Mouse (Mus musculus): ENCODE measurements at regions not wholly inside any gene's neighbourhood (a gene's known extent, or its start where the extent isn't known, plus 50 kb on each side); places are given as distances from the start of the nearest gene placed in this dataset.

DNA sequence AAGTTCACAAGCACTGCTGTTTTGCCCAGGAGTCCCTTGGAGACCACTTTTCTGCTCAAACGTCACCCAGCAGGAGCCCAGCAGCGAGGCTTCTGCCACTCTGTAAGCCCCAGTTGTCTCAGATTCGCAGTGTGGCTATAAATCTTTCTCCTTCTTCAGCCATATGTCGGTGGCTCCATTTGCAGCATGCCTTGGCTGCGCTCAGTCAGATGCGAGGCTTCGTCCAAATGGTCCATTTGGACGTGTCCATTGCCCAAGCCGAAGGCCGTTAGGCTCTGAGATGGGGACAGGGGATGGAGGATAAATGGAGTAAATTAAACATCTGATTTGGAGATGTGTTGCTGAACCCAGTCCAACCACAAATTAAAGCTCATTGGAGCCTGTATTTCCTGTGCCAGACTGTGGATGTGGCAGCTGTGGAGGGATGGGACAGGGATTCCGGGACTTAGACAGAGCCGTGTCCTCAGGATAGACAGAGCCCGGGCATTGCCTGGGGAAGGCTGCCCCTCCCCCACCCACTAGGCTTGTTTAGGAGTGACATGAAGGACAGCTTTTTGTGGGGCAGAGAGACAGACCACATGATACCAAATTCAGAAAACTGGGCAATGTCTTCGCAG is 221.6 kb downstream of the Ajap1 start:
- TF ChIP-seq ETS1 (IDR thresholded peaks at IDR 0.05; ENCODE audit: low read depth, low read length) (no peak), EP300 (IDR thresholded peaks at IDR 0.05; ENCODE audit: low read depth in 1 of 2, low read length in 2 of 2) (no peak), ZC3H11A (IDR thresholded peaks at IDR 0.05; ENCODE audit: low read depth, low read length) (no peak), CTCF (IDR thresholded peaks at IDR 0.05 in 2 of 3, conservative IDR thresholded peaks at IDR 0.05 in 1 of 3; ENCODE audit: control insufficient read depth in 1 of 3, insufficient read depth in 1 of 3, low read depth in 2 of 3, low read length in 3 of 3, poor library complexity in 1 of 3, severe bottlenecking in 1 of 3) (no peak), BHLHE40 (IDR thresholded peaks at IDR 0.05; ENCODE audit: borderline replicate concordance, low read depth, low read length) (no peak), POLR2AphosphoS2 (IDR thresholded peaks at IDR 0.05; ENCODE audit: low read length) (no peak), SIN3A (IDR thresholded peaks at IDR 0.05; ENCODE audit: low read length) (no peak), USF1 (IDR thresholded peaks at IDR 0.05; ENCODE audit: low read depth, low read length) (no peak), USF2 (IDR thresholded peaks at IDR 0.05; ENCODE audit: borderline replicate concordance in 1 of 2, insufficient read depth in 1 of 2, low read depth in 1 of 2, low read length in 2 of 2) (no peak), MAX (IDR thresholded peaks at IDR 0.05; ENCODE audit: low read length) (no peak), KAT2A (conservative IDR thresholded peaks at IDR 0.05; ENCODE audit: low read depth, low read length) (no peak), TCF12 (IDR thresholded peaks at IDR 0.05; ENCODE audit: low read depth, low read length) (no peak)
